Mouse (Mus musculus) testis, postnatal 14 days (tissue): Measurements from ENCODE around the gene Fxn.

Experiments used
- DNase-seq: peaks from one replicate; pipeline ENCODE4 v3.0.0; 2021; ENCODE audit warnings: low spot score

Gene Fxn

DNA sequence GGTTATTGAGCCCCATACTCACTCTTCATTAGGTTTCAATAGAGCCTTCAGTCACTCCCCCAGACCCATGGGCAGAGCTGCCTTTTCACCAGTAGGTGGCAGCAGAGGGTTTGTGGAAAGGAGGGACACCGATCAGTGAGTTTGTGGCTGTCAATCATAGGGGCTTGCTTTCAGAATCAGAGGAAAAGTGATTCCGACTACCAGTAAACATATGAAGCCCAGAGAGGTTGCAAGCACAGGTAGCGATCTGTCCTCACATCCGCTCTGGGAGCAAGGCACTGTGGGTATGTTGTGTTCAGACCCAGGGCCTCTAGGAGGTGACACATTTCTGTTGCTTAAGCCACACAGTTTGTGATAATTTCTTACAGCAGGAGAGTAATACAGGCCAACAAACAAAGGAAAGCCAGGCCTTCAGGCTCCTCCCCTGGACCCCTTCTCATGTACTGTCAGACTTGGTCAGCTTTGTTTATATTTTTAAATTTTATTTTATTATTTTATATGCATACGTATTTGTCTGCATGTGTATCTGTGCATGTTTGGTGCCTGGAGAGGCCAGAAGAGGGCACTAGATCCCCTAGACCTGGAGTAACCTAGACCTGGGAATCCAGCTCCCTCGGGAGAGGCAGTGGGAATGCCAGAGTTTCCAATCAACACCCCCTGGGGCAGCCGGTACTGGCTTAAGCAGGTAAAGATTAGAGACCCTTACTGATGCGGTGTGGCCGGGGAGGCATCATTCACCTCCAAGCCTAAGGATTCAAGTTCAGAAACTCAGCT is 20.8 kb upstream of the Fxn start:
- peak; percentile 52 for DNase-seq

- DNase-seq = no peak
These were observed 13.1 kb upstream of the Fxn start for GRCm38 (mm10) chr19:24293537-24293936.

DNA sequence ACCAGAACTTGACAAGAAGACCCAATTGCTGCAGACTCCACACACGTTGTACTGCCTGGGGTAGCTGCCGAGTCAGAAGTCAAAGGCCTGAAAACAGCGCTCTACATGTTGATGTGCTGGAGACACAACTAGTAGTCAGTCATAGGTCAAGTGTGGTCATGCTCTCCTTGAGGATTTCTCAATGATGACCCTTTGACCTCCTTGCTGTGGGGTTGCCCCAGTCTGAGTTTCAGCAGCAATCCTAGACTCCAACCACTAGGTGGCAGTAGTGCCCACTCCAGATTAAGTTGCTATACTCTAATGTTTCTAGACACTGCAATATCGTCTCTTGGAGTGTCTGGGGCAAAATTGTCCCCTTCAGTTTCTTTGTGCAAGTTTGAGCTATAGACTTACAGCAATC is 3.8 kb upstream of the Fxn start:
- DNase-seq = no peak

- DNase-seq = no peak
These were observed 1.0 kb upstream of the Fxn start for GRCm38 (mm10) chr19:24281288-24281980.

DNA sequence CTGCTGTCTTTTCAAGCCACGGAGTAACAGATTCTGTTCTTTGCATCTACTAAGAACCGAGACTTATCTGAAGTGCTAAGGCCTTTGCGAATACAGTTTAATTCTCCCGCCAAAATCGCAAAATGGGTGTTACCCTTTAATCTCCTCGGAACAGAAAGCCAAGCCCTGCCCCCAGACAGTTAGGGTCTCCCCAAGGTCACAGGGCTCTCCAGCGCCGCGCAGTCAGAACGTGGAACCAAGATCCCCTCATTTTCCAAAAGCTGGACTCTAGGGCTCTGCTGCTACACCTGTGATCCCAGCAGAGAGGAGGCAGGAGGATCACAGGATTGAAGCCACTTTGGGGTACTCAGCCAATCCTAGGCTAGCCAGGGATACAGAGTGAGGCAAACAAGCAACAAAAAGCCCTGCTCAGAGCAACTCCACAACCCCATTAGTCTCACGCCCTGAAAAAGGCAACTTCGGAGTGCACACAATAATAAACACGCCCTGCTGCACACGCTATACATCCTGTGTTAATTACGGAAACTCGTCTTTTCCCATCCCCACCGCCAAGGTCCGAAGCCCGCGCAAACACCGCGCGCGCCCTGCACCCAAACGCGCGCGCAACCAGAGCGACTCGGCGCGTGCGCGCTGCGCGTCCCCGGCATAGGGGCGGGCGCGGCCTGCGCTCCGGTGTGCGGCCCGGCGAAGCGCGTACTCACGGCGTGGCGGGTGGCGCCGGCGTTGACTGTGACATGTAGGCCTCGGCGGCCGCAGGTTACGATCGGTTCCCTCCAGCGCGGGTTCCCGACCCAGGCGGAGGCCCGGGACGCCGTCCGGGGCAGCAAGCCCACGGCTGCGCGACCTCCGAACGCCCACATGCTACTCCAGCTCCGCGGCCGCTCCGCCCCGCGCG is 452 bp downstream of the Fxn start:
- peak; percentile 76 for DNase-seq

DNA sequence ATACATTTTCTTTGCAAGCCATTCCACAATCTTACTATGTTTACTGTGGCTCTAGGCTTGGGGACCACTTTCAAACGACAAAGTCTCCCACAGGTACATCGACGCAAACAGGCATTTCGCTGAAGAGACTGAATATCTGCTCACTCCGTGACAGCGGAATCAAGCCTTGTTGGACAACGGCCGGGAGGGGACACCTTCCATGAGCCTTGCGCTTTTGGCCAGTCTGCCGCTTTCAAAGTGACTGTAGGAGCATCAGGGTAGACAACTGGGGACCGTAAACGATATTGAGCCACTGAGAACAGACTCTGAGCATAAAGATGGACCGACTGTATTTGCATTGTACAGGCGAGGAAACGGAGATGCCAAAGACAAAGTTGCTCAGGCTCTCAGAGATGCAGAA is 1.5 kb downstream of the Fxn start:
- no peak for DNase-seq

GRCm38 (mm10) chr19:24274281-24274680 is 6.1 kb downstream of the Fxn start:
- DNase-seq = no peak

DNA sequence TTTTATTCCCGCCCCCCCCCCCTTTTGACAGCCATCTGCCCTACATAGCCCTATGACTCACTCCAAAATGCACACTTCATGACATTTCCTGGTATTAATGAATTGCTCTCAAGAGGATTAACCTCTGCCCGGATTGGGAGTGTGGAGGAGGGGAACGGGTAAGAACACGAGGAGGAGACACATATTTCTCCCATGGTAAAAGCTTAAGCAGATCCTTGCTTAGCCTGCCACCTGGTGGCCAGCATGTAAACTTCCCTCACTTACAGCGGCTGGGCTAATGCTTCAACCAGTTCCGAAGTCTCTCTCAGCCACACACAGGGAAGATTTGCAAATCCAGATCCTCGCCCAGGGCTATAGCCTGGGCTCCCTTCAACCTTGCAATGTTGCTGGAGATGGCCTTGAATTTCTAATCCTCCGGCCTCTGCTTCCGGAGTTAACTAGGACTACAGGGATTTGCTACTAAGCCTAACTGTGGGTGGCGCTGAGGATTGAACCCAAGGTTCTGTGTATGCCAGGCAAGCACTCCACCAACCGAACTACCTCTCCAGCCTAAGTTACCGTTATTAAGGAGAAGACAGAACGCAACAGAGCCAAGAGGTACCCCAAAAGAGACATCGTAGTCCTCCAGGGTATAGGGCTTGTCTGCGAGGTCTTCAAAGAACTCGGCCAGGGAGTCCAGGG is 8.5 kb downstream of the Fxn start:
- DNase-seq = peak; percentile 71

DNA sequence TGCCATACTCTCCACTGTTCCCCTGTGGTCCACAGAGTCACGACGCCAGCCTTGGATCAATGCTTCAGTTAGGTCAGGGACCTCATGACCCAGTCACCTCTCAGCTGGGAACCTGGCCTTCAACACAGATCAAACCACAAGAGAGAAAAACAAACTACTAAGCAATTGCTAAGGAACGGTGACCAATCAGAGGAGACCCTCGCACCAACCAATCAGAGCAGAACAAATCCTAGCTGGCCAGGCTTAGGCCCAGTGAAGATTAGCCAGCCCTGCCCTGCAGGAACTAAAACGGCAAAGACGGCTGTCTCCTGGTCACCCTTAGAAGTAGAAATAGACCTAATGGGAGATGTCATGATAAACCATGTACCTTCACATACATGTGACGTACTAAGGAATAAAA is 9.1 kb downstream of the Fxn start:
- no peak for DNase-seq

- DNase-seq = no peak
These were observed 11.9 kb downstream of the Fxn start for GRCm38 (mm10) chr19:24268531-24268930.

- no peak for DNase-seq
These were observed 14.2 kb downstream of the Fxn start for GRCm38 (mm10) chr19:24266046-24266830.

DNA sequence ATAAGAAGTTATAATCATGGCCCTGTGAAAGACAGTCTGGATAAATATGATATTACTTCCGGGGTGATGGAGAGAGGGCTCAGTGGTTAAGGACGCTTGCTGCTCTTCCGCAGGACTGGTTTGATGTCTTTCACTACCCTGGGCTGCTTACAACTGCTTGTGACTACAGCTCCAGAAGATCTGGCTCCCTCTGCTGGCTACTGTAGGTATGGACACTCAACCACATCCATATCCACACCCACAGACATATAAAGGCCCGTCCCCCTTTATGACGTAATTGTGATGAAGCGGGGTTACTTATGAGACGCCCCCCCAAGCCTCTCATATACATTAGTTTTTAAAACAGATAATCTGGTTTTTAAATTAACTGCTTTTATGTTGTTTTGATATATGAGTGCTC is 15.4 kb downstream of the Fxn start:
- DNase-seq = no peak

- no peak for DNase-seq
These were observed 17.7 kb downstream of the Fxn start for GRCm38 (mm10) chr19:24262736-24263135.

DNA sequence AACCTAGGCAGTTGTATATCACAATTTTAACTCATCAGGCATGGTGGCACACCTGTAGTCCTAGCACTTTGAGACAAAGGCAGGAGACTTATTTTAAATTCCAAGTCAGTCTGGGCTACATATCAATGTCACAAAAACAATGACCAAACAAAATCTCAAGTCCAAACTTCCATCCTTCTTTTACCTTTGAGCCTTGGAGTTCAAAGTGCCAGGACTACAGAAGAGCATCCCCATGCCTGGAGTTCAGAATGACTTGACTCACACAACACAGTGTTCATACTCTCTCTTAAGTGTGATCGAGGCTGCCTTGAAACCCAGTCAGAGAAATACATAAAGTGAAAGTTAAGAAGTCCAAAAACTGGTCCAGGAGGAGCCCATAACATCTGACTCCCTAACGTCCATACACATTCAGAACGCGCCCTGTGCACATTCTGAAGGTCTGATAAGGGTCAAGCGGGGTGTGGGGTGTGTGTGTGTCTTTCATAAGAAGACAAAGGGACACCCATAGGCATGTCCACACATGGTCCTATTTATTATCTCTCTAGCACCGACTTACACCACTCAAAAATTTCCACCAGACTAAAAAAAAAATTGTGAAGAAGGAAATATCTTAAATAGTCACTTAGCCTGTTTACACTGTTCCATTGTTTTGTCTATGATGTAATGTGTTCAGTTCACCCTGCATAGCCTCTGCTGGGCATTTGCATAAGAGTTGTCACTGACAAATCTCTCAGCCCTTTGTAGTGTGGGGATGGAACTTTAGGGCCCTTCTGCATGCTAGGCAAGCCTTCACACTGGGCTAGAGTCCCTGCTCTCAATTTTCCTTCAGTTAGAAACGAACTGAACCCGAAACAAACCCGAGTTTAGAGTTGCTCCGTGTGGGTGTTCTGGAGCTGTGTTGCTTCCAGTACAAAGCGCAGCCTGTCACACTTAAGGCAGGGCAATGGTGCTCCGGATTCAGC is 20.7 kb downstream of the Fxn start:
- no peak for DNase-seq

DNA sequence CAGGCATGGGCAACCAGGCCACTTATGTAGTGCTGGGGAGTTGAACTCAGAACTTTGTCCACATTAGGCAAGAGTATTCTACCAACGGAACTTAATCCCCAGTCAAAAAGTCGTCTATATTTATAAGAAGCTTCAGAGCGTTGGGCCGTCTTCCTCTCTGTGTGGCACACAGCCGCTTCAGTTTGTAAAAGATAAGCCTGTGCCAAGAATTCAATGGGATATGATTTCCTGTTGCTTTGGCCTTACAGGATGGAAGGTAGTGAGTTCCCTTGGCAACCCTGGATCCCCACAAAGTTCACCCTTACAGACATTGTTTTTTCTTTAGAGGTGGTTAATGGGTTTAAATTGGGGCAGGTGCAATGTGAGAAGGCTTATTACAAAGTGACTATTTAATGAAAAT is 22.0 kb downstream of the Fxn start:
- no peak for DNase-seq

DNA sequence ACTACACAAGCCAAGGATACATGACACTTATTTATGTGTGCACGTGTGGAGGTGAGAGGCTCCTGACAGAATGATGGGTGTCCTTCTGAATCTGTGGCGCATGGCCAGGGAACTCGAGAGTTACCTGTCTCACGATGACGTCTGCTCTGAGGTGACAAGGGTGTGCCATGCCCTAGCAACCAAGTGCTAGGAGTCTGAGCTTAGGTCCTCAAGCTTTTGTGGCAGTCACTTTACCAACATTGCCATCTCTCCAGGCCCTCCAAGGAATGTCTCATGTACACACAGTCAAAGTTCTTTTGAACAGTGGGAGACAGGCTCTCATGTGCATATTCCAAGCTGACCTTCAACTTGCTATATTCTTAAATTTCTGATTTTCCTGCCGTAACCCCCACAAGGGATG is 22.4 kb downstream of the Fxn start:
- DNase-seq = no peak

- DNase-seq = no peak
These were observed 26.6 kb downstream of the Fxn start for GRCm38 (mm10) chr19:24253657-24254260.

- DNase-seq = no peak
These were observed 28.5 kb downstream of the Fxn start for GRCm38 (mm10) chr19:24251869-24252268.

DNA sequence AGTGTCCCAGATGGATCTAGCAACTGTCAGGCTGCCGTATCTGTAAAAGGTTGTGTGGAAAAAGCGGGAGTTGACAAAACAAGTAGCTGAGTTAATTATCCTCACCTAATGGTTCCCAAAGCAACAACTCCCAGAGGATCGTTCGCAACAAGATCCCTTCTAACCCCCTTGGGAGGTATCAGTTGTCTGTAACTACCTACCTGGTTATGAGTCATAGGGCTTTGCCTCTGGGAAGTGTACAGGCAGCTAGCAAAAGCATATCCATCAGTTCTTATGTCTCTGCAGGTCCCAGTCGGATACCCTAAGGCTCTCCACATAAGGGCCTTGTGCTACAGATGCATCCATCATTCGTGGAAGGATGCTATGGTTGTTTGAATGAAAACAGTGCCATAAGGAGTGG is 37.1 kb downstream of the Fxn start:
- no peak for DNase-seq
